Mouse (Mus musculus): ENCODE results near the gene Slc1a2. TPM values are rescaled to one million over a fixed set of nuclear protein-coding genes. Genes with fewer than 3 reads are reported as not detected.

Slc1a2 gene
- total and polyA plus RNA-seq, 2 experiments: 89.4 to 167 TPM

GRCm38 (mm10) chr2:102735031-102735430, 76.6 kb downstream of the Slc1a2 start:
- no peak for TF ChIP-seq CTCF (IDR thresholded peaks at IDR 0.05; ENCODE audit: low read depth, low read length)
- TF ChIP-seq POLR2A (IDR thresholded peaks at IDR 0.05; ENCODE audit: extremely low read depth, insufficient read depth, low read length): no peak

GRCm38 (mm10) chr2:102735811-102736210, 77.4 kb downstream of the Slc1a2 start:
- no peak for DNase-seq (ENCODE audit: extremely low read depth, low read depth, low spot score)
- Histone ChIP-seq H3K4me3 (ENCODE audit: insufficient read depth, low read depth, low read length) (no peak overlapping the region), H3K27ac (replicated peaks; ENCODE audit: insufficient read depth, low read depth, low read length) (no peak overlapping the region), H3K4me1 (ENCODE audit: control insufficient read depth, insufficient read depth, low read length) (no peaks in the 10 kb centered on the region), H3K9ac (ENCODE audit: low read depth, low read length) (no peak overlapping the region), H3K79me2 (ENCODE audit: control insufficient read depth, insufficient read depth, low read length) (no peaks in the 10 kb centered on the region), H3K27me3 (ENCODE audit: control insufficient read depth, insufficient read depth, low read length) (no peaks in the 10 kb centered on the region; the same call in 1 of the 2 replicates), H3K36me3 (ENCODE audit: control insufficient read depth, insufficient read depth, low read length) (no peaks in the 10 kb centered on the region)
- TF ChIP-seq POLR2A (IDR thresholded peaks at IDR 0.05; ENCODE audit: extremely low read depth, insufficient read depth, low read length): no peak
- WGBS: 93% methylated on average over 9 of the region's 9 CpGs

More at GRCm38 (mm10) chr2:102735031-102735430, 76.6 kb downstream of the Slc1a2 start:
- Histone ChIP-seq H3K4me1 (ENCODE audit: control insufficient read depth, insufficient read depth, low read length) (no peaks in the 10 kb centered on the region), H3K27me3 (ENCODE audit: control insufficient read depth, insufficient read depth, low read length) (no peaks in the 10 kb centered on the region; the same call in 1 of the 2 replicates), H3K4me3 (ENCODE audit: insufficient read depth, low read depth, low read length) (no peak overlapping the region), H3K79me2 (ENCODE audit: control insufficient read depth, insufficient read depth, low read length) (no peaks in the 10 kb centered on the region), H3K27ac (replicated peaks; ENCODE audit: insufficient read depth, low read depth, low read length) (no peak overlapping the region), H3K9ac (ENCODE audit: low read depth, low read length) (no peak overlapping the region), H3K36me3 (ENCODE audit: control insufficient read depth, insufficient read depth, low read length) (no peaks in the 10 kb centered on the region)
- DNase-seq (ENCODE audit: extremely low read depth, low read depth, low spot score): no peak
- 64% methylated on average over 2 of the region's 2 CpGs for WGBS

GRCm38 (mm10) chr2:102736490-102736889, 78.0 kb downstream of the Slc1a2 start:
- Histone ChIP-seq H3K27ac (replicated peaks; ENCODE audit: insufficient read depth, low read depth, low read length) (no peak overlapping the region), H3K9ac (ENCODE audit: low read depth, low read length) (no peak overlapping the region), H3K36me3 (ENCODE audit: control insufficient read depth, insufficient read depth, low read length) (no peaks in the 10 kb centered on the region), H3K79me2 (ENCODE audit: control insufficient read depth, insufficient read depth, low read length) (no peaks in the 10 kb centered on the region), H3K4me3 (ENCODE audit: insufficient read depth, low read depth, low read length) (no peak overlapping the region), H3K4me1 (ENCODE audit: control insufficient read depth, insufficient read depth, low read length) (no peaks in the 10 kb centered on the region), H3K27me3 (ENCODE audit: control insufficient read depth, insufficient read depth, low read length) (no peaks in the 10 kb centered on the region)
- DNase-seq (ENCODE audit: extremely low read depth, low read depth, low spot score): no peak
- WGBS: 83% methylated on average over 5 of the region's 5 CpGs
- TF ChIP-seq CTCF (IDR thresholded peaks at IDR 0.05; ENCODE audit: low read depth, low read length) (no peak), POLR2A (IDR thresholded peaks at IDR 0.05; ENCODE audit: extremely low read depth, insufficient read depth, low read length) (no peak)

- no peaks in the 10 kb centered on the region for H3K79me2 ChIP-seq (ENCODE audit: control insufficient read depth, insufficient read depth, low read length)
- H3K4me1 ChIP-seq (ENCODE audit: control insufficient read depth, insufficient read depth, low read length): no peaks in the 10 kb centered on the region
- no peak overlapping the region for H3K4me3 ChIP-seq (ENCODE audit: insufficient read depth, low read depth, low read length)
- no peak overlapping the region for H3K27ac ChIP-seq (replicated peaks; ENCODE audit: insufficient read depth, low read depth, low read length)
- DNase-seq (ENCODE audit: extremely low read depth, low read depth, low spot score): no peak
- 81% methylated on average over 1 of the region's 1 CpGs for WGBS
- H3K27me3 ChIP-seq (ENCODE audit: control insufficient read depth, insufficient read depth, low read length): no peaks in the 10 kb centered on the region
- H3K9ac ChIP-seq (ENCODE audit: low read depth, low read length): no peak overlapping the region
- TF ChIP-seq CTCF (IDR thresholded peaks at IDR 0.05; ENCODE audit: low read depth, low read length): no peak
- TF ChIP-seq POLR2A (IDR thresholded peaks at IDR 0.05; ENCODE audit: extremely low read depth, insufficient read depth, low read length): no peak
- H3K36me3 ChIP-seq (ENCODE audit: control insufficient read depth, insufficient read depth, low read length): no peaks in the 10 kb centered on the region
Observed at GRCm38 (mm10) chr2:102738852-102739251, 80.4 kb downstream of the Slc1a2 start.

- H3K27ac ChIP-seq (replicated peaks; ENCODE audit: insufficient read depth, low read depth, low read length): no peak overlapping the region
- H3K36me3 ChIP-seq (ENCODE audit: control insufficient read depth, insufficient read depth, low read length): no peaks in the 10 kb centered on the region
- TF ChIP-seq POLR2A (IDR thresholded peaks at IDR 0.05; ENCODE audit: extremely low read depth, insufficient read depth, low read length) (no peak), CTCF (IDR thresholded peaks at IDR 0.05; ENCODE audit: low read depth, low read length) (no peak)
- no peaks in the 10 kb centered on the region for H3K79me2 ChIP-seq (ENCODE audit: control insufficient read depth, insufficient read depth, low read length)
- H3K4me1 ChIP-seq (ENCODE audit: control insufficient read depth, insufficient read depth, low read length): peaks cover 7% of the 10 kb centered on the region
- WGBS: 78% methylated on average over 5 of the region's 5 CpGs
- DNase-seq (ENCODE audit: extremely low read depth, low read depth, low spot score): no peak
- no peaks in the 10 kb centered on the region for H3K27me3 ChIP-seq (ENCODE audit: control insufficient read depth, insufficient read depth, low read length)
- H3K4me3 ChIP-seq (ENCODE audit: insufficient read depth, low read depth, low read length): no peak overlapping the region
- no peak overlapping the region for H3K9ac ChIP-seq (ENCODE audit: low read depth, low read length)
Observed at GRCm38 (mm10) chr2:102742685-102743084, 84.2 kb downstream of the Slc1a2 start.

- no peak overlapping the region for H3K4me3 ChIP-seq (ENCODE audit: insufficient read depth, low read depth, low read length)
Observed at GRCm38 (mm10) chr2:102743918-102744696, 85.6 kb downstream of the Slc1a2 start.

More at GRCm38 (mm10) chr2:102743918-102744696, 85.6 kb downstream of the Slc1a2 start:
- peaks cover 7% of the 10 kb centered on the region for H3K4me1 ChIP-seq (ENCODE audit: control insufficient read depth, insufficient read depth, low read length)
- no peaks in the 10 kb centered on the region for H3K79me2 ChIP-seq (ENCODE audit: control insufficient read depth, insufficient read depth, low read length)
- WGBS: 46% methylated on average over 10 of the region's 10 CpGs
- H3K9ac ChIP-seq (ENCODE audit: low read depth, low read length): no peak overlapping the region
- no peaks in the 10 kb centered on the region for H3K36me3 ChIP-seq (ENCODE audit: control insufficient read depth, insufficient read depth, low read length)
- no peaks in the 10 kb centered on the region for H3K27me3 ChIP-seq (ENCODE audit: control insufficient read depth, insufficient read depth, low read length)
- TF ChIP-seq POLR2A (IDR thresholded peaks at IDR 0.05; ENCODE audit: extremely low read depth, insufficient read depth, low read length): no peak
- TF ChIP-seq CTCF (IDR thresholded peaks at IDR 0.05; ENCODE audit: low read depth, low read length): peak; percentile 43; the same call in 1 of the 2 replicates
- no peak overlapping the region for H3K27ac ChIP-seq (replicated peaks; ENCODE audit: insufficient read depth, low read depth, low read length)
- DNase-seq (ENCODE audit: extremely low read depth, low read depth, low spot score): peak; percentile 70

Data from liver, adult 2 months (tissue).